Mouse (Mus musculus) adrenal gland, adult 2 months (tissue): ENCODE measurements around the gene Usp30. TPM values are rescaled to one million over a fixed set of nuclear protein-coding genes. Genes with fewer than 3 reads are reported as not detected.
A peak's percentile ranks its signal among the peaks of the same experiment; 100 is the strongest.

ENCODE experiments used
- DNase-seq: peaks from one replicate; pipeline ENCODE4 v3.0.0; 2021
- polyA plus RNA-seq: library from polyadenylated mRNA; depleted of rRNA; stranded (reverse); fragments of >200 nt; gene quantifications from 2 replicates; pipeline ENCODE4 v1.2.3, GENCODE M21; 2012
- total RNA-seq, 2 experiments: library from RNA; stranded (reverse); gene quantifications; 2 replicates each; pipeline ENCODE4 v1.2.3; 2021

Usp30 gene
- total and polyA plus RNA-seq, 3 experiments = 25.4 to 40.0 (median 31.3) TPM

GRCm38 (mm10) chr5:114127374-114128349 lies 62.4 kb downstream of the Usp30 start, which contains the start of gene Alkbh2:
Gene Alkbh2, minus strand, starts transcription at chr5:114128218.
- peak; percentile 88 for DNase-seq

- no peak for DNase-seq
These were observed 64.4 kb downstream of the Usp30 start for GRCm38 (mm10) chr5:114129550-114130210.

GRCm38 (mm10) chr5:114130211-114130605 lies 64.9 kb downstream of the Usp30 start, which contains the start of gene Ung:
Gene Ung, plus strand, starts transcription at chr5:114130386.
- DNase-seq = no peak

GRCm38 (mm10) chr5:114130698-114131520 lies 65.6 kb downstream of the Usp30 start:
- DNase-seq = peak; percentile 96

- peak; percentile 73 for DNase-seq
These were observed 66.2 kb downstream of the Usp30 start for GRCm38 (mm10) chr5:114131521-114131840.

GRCm38 (mm10) chr5:114132841-114133240 lies 67.6 kb downstream of the Usp30 start:
- no peak for DNase-seq

- DNase-seq = peak; percentile 83
These were observed 68.9 kb downstream of the Usp30 start for GRCm38 (mm10) chr5:114134091-114134534.

- no peak for DNase-seq
These were observed 70.3 kb downstream of the Usp30 start for GRCm38 (mm10) chr5:114135516-114135915.

GRCm38 (mm10) chr5:114137481-114138276 lies 72.4 kb downstream of the Usp30 start:
- no peak for DNase-seq

- peak; percentile 50 for DNase-seq
These were observed 73.3 kb downstream of the Usp30 start for GRCm38 (mm10) chr5:114138277-114139164.

GRCm38 (mm10) chr5:114139175-114139574 lies 73.9 kb downstream of the Usp30 start:
- peak; percentile 92 for DNase-seq

GRCm38 (mm10) chr5:114146028-114146888 lies 81.0 kb downstream of the Usp30 start, which contains the start of gene Acacb:
Gene Acacb, plus strand, starts transcription at chr5:114146535.
- DNase-seq = peak; percentile 67

GRCm38 (mm10) chr5:114147043-114147972 lies 82.0 kb downstream of the Usp30 start:
- DNase-seq = no peak

GRCm38 (mm10) chr5:114152359-114153092 lies 87.3 kb downstream of the Usp30 start:
- DNase-seq = peak; percentile 79

- DNase-seq = peak; percentile 33
These were observed 88.2 kb downstream of the Usp30 start for GRCm38 (mm10) chr5:114153490-114153889.

- DNase-seq = peak; percentile 22
These were observed 89.5 kb downstream of the Usp30 start for GRCm38 (mm10) chr5:114154765-114155164.
